14 mouse cellular contexts compared by ENCODE assay signal in genomic region chr10:69136241-69136828, GRCm38 (mm10). TPM values are rescaled to one million over a fixed set of nuclear protein-coding genes. Genes with fewer than 3 reads are reported as not detected.
DNase-seq lines count a peak whose midpoint lies in the region; ATAC-seq and TF ChIP-seq lines count a peak whose summit lies in the region.
"Had no signal": no experiment of that assay in that cellular context is flagged by ENCODE, and none has a peak within 500 bp of the region (broad histone marks: within the 10 kb centered on the region; RNA-seq: fewer than 3 reads in every experiment).

No protein-coding gene starts in this region.

- 26% methylated on average over 9 of the region's 9 CpGs for WGBS in intestine, embryonic 14.5 days
- 30% methylated on average over 9 of the region's 9 CpGs for WGBS in intestine, postnatal 0 days
- 32% methylated on average over 9 of the region's 9 CpGs for WGBS in liver, postnatal 0 days (ENCODE audit: insufficient replicate concordance)
- 81% methylated on average over 9 of the region's 9 CpGs for WGBS in thymus, adult 2 months

- H3K27ac ChIP-seq in intestine, embryonic 14.5 days (ENCODE audit: low read depth): peak overlapping the region; percentile 16; the same call in 1 of the 2 replicates
- no peak overlapping the region for H3K27ac ChIP-seq in intestine, postnatal 0 days (ENCODE audit: low read depth, low read length)
- H3K27ac ChIP-seq in liver, postnatal 0 days (ENCODE audit: low read depth): peak overlapping the region; percentile 77
- H3K27ac ChIP-seq in thymus, adult 2 months (ENCODE audit: control insufficient read depth, insufficient read depth, low read length): no peak overlapping the region
- H3K27ac ChIP-seq: kidney, postnatal 0 days; layer of hippocampus, adult 2 months; midbrain, embryonic 13.5 days had no signal

- no peak for TF ChIP-seq EP300 in liver, postnatal 0 days (IDR thresholded peaks at IDR 0.05; ENCODE audit: low read depth)

- H3K4me1 ChIP-seq in intestine, embryonic 14.5 days (replicated peaks; ENCODE audit: control insufficient read depth, insufficient read depth, low read length): no peaks in the 10 kb centered on the region; the same call in 1 of the 2 replicates
- no peaks in the 10 kb centered on the region for H3K4me1 ChIP-seq in intestine, postnatal 0 days (replicated peaks; ENCODE audit: control insufficient read depth, insufficient read depth, low read length)
- H3K4me1 ChIP-seq in liver, postnatal 0 days (ENCODE audit: insufficient read depth): peaks cover 5% of the 10 kb centered on the region; the same call in 1 of the 2 replicates
- H3K4me1 ChIP-seq in thymus, adult 2 months (replicated peaks; ENCODE audit: control insufficient read depth, insufficient read depth, low read length): no peaks in the 10 kb centered on the region
- H3K4me1 ChIP-seq: midbrain, embryonic 13.5 days had no signal

- no peak for TF ChIP-seq POLR2A in thymus, adult 2 months (IDR thresholded peaks at IDR 0.05; ENCODE audit: control insufficient read depth, extremely low read depth, insufficient read depth, low read length, poor library complexity)

- H3K9ac ChIP-seq in intestine, embryonic 14.5 days (ENCODE audit: low read length): no peak overlapping the region
- no peak overlapping the region for H3K9ac ChIP-seq in intestine, postnatal 0 days (ENCODE audit: low read depth, low read length)
- 0 out of 2 replicates have a peak overlapping the region, but pooled peaks have one; percentile 32 for H3K9ac ChIP-seq in liver, postnatal 0 days (replicated peaks)
- H3K9ac ChIP-seq: midbrain, embryonic 13.5 days had no signal

- no peak for TF ChIP-seq CTCF in intestine, postnatal 0 days (IDR thresholded peaks at IDR 0.05; ENCODE audit: low read depth)
- TF ChIP-seq CTCF in liver, postnatal 0 days (IDR thresholded peaks at IDR 0.05; ENCODE audit: low read depth): no peak
- TF ChIP-seq CTCF in thymus, adult 2 months (IDR thresholded peaks at IDR 0.05; ENCODE audit: borderline replicate concordance, control insufficient read depth, extremely low read depth, insufficient read depth, low read length, poor library complexity): no peak

- H3K27me3 ChIP-seq in intestine, embryonic 14.5 days (replicated peaks; ENCODE audit: control insufficient read depth, insufficient read depth, low read length): no peaks in the 10 kb centered on the region
- no peaks in the 10 kb centered on the region for H3K27me3 ChIP-seq in intestine, postnatal 0 days (replicated peaks; ENCODE audit: control insufficient read depth, insufficient read depth, low read length)
- no peaks in the 10 kb centered on the region for H3K27me3 ChIP-seq in liver, postnatal 0 days (ENCODE audit: insufficient read depth, low read length)
- H3K27me3 ChIP-seq in thymus, adult 2 months (ENCODE audit: control insufficient read depth, insufficient read depth, low read length): no peaks in the 10 kb centered on the region
- H3K27me3 ChIP-seq: midbrain, embryonic 13.5 days; Patski had no signal

- H3K4me3 ChIP-seq in intestine, embryonic 14.5 days (ENCODE audit: low read depth, low read length): no peak overlapping the region
- H3K4me3 ChIP-seq in intestine, postnatal 0 days (ENCODE audit: low read depth, low read length): no peak overlapping the region
- no peak overlapping the region for H3K4me3 ChIP-seq in liver, postnatal 0 days (ENCODE audit: low read depth, low read length)
- no peak overlapping the region for H3K4me3 ChIP-seq in thymus, adult 2 months (ENCODE audit: control insufficient read depth, insufficient read depth, low read length)
- H3K4me3 ChIP-seq: layer of hippocampus, adult 2 months; midbrain, embryonic 13.5 days had no signal

- DNase-seq in intestine, embryonic 14.5 days (ENCODE audit: low spot score): no peak
- peak; percentile 34 for DNase-seq in liver, postnatal 0 days
- peak; percentile 23 for DNase-seq in lung, postnatal 14 days
- DNase-seq in left cerebral cortex, adult 9 months (ENCODE audit: low spot score in 2 of 2): no peak
- DNase-seq in ovary, postnatal 36 days (ENCODE audit: low spot score): no peak
- DNase-seq in right cerebral cortex, postnatal 4 days: no peak
- DNase-seq in thymus, adult 2 months: no peak
- DNase-seq: cerebellum, adult 9-10 months had no signal

- no peaks in the 10 kb centered on the region for H3K9me3 ChIP-seq in intestine, embryonic 14.5 days (ENCODE audit: control insufficient read depth, low read length)
- no peaks in the 10 kb centered on the region for H3K9me3 ChIP-seq in intestine, postnatal 0 days (ENCODE audit: control insufficient read depth)
- no peaks in the 10 kb centered on the region for H3K9me3 ChIP-seq in liver, postnatal 0 days (ENCODE audit: low read length)
- H3K9me3 ChIP-seq: midbrain, embryonic 13.5 days had no signal

- no peaks in the 10 kb centered on the region for H3K36me3 ChIP-seq in intestine, embryonic 14.5 days (ENCODE audit: control insufficient read depth, insufficient read depth, low read length)
- H3K36me3 ChIP-seq in intestine, postnatal 0 days (ENCODE audit: control insufficient read depth, insufficient read depth): no peaks in the 10 kb centered on the region
- no peaks in the 10 kb centered on the region for H3K36me3 ChIP-seq in liver, postnatal 0 days (replicated peaks; ENCODE audit: insufficient read depth, low read length)
- no peaks in the 10 kb centered on the region for H3K36me3 ChIP-seq in thymus, adult 2 months (ENCODE audit: control insufficient read depth, insufficient read depth, low read length)
- H3K36me3 ChIP-seq: midbrain, embryonic 13.5 days had no signal

- no peak for ATAC-seq in intestine, embryonic 14.5 days (replicated peaks; ENCODE audit: low FRiP score, low TSS enrichment, low read depth)
- no peak for ATAC-seq in intestine, postnatal 0 days
- peak; percentile 80 for ATAC-seq in liver, postnatal 0 days
- ATAC-seq: forebrain, embryonic 14.5 days; midbrain, embryonic 13.5 days; Patski had no signal

- H3K4me2 ChIP-seq in intestine, embryonic 14.5 days (ENCODE audit: low read length): no peak overlapping the region
- H3K4me2 ChIP-seq in intestine, postnatal 0 days (replicated peaks; ENCODE audit: low read depth): no peak overlapping the region; the same call in 1 of the 2 replicates
- H3K4me2 ChIP-seq in liver, postnatal 0 days (ENCODE audit: low read depth, low read length): peak overlapping the region; percentile 6; the same call in 1 of the 2 replicates
- H3K4me2 ChIP-seq: midbrain, embryonic 13.5 days had no signal

RNA-seq across cellular contexts. Expression of gene Rhobtb1, which starts 14.9 kb away (rescaled TPM):
- 26.1 and 31.4 TPM in 2 replicates for polyA plus RNA-seq in intestine, embryonic 14.5 days (2014; fragmentation: Nextera tagmentation; extraction: Ambion mirVana)
- 11.3 and 13.2 TPM in 2 replicates for polyA plus RNA-seq in intestine, postnatal 0 days (2015; fragmentation: Nextera tagmentation; extraction: Ambion mirVana)
- 35.5 and 41.5 TPM in 2 replicates for polyA plus RNA-seq in liver, postnatal 0 days (2015; fragmentation: Nextera tagmentation; extraction: Ambion mirVana)
- polyA plus RNA-seq in thymus, adult 2 months (2012; rRNA removed): 4.4 and 8.0 TPM in 2 replicates

Comparison
In these comparisons a context has a peak if more than half of its experiments do, and no peak if none do; other contexts are left out.
1. H3K27ac ChIP-seq: peak in intestine, embryonic 14.5 days (single experiment) and liver, postnatal 0 days (single experiment); none in intestine, postnatal 0 days (single experiment) and thymus, adult 2 months (single experiment).
2. DNase-seq: peak in liver, postnatal 0 days (single experiment) and lung, postnatal 14 days (single experiment); none in intestine, embryonic 14.5 days (single experiment), left cerebral cortex, adult 9 months (0 of 2), ovary, postnatal 36 days (single experiment), right cerebral cortex, postnatal 4 days (single experiment) and thymus, adult 2 months (single experiment).